Mouse (Mus musculus): ENCODE results near the gene Zfp454. TPM values are rescaled to one million over a fixed set of nuclear protein-coding genes. Genes with fewer than 3 reads are reported as not detected.

Zfp454 gene
- total and polyA plus RNA-seq, 3 experiments, result 0.11 to 4.9 (median 2.6) TPM

GRCm38 (mm10) chr11:50841023-50841735 is 46.3 kb downstream of the Zfp454 start, which contains the start of gene Zfp879:
Gene Zfp879 (minus strand): TSS chr11:50841552.
- peak; percentile 91 for DNase-seq

- no peak for DNase-seq
Observed at GRCm38 (mm10) chr11:50835727-50836126, 51.7 kb downstream of the Zfp454 start.

DNA sequence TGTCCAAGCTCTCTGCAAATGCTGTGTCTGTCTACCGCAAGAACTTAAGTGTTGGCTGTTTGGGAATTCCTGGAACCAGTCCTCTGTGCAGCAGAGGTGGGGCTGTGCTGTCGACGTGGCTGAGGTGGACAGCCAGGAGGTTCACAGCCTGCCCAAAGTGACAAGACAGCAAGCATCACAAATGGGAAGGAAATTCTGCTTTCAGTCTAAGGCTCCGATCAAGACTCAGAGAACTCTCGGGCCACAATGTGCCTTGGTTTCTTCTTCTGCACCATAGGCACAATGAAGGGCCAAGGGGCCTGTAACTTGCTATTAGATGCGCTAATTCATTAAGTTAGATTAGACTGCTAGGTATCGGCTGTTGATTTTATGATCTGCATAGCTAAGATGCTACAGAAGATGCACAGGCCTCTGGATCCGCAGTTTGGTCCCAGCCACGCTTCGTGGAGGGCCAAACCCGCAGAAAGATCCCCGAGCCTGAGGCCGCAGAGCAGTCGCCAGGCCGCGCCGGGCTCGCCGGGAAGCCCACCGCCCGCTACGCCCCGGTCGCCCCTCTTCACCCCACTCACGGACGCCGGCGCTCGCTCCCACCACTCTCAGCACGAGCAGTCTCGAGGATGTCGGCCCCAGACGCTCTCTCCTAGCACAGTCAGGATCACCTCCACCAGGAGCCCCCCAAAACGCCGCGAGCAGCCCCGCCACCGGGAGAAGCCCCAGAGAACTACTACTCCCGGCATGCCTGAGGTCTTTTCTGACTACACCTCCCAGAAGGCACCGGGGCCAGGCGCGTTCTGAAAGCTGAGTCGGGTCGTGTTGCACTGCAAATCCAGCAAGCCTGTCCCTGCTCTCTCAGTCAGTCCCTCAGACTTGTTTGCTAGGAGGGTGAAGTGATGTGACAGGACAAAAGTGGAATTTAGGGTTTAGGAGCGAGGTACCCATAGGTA is 60.2 kb downstream of the Zfp454 start, which contains the start of gene Zfp354c:
Gene Zfp354c (minus strand): TSS at position 715 of the 944 bp plus-strand sequence.
- peak; percentile 89 for DNase-seq

DNA sequence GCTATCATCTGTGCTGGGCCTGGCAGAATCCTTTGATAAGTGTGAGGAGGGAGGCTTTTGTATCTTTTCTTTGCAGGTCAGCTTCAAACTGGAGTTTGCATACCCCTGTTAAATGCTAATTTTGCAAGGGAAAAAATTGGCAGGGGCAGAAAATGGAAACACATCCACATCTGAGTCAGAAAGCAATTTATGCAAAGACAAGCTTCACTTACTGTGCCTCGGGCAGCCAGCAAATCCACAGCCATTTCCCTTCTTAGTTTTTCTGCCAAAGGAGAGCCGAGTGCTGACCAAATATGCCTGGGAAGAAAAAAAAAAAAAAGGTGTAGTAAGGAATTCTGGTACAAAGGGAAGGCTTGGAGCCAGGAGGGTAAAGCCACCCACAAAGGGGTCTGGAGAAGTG is 61.2 kb downstream of the Zfp454 start:
- DNase-seq, result no peak

Other genes starting within 250 kb of the Zfp454 start
- 1 to 10 TPM; 2.6 to 6.1 TPM for gene Zfp354c, start 59.9 kb downstream of the Zfp454 start, total RNA-seq (2021)
- 0.40 and 0.62 TPM in 2 replicates for gene Zfp354c, start 59.9 kb downstream of the Zfp454 start, polyA plus RNA-seq (2012; rRNA removed)
- under 1 TPM; 0.69 to 0.93 TPM for gene Zfp879, start 46.1 kb downstream of the Zfp454 start, total RNA-seq (2021)
- 0.03 and 0.10 TPM in 2 replicates for gene Zfp879, start 46.1 kb downstream of the Zfp454 start, polyA plus RNA-seq (2012; rRNA removed)
- not detected for gene Grm6, start 37.0 kb downstream of the Zfp454 start, total RNA-seq (2021)
- gene Grm6, start 37.0 kb downstream of the Zfp454 start, polyA plus RNA-seq (2012; rRNA removed), result not detected in 2 replicates
- gene Zfp2, start 28.5 kb upstream of the Zfp454 start, total RNA-seq (2021), result 1 to 10 TPM; 6.5 to 7.9 TPM
- gene Zfp2, start 28.5 kb upstream of the Zfp454 start, polyA plus RNA-seq (2012; rRNA removed), result 0.71 and 0.96 TPM in 2 replicates
- gene Zfp354b, start 44.0 kb upstream of the Zfp454 start, total RNA-seq (2021), result 1 to 10 TPM; 2.7 to 3.0 TPM
- gene Zfp354b, start 44.0 kb upstream of the Zfp454 start, polyA plus RNA-seq (2012; rRNA removed), result 0.06 and 0.11 TPM in 2 replicates
- not detected for gene 4933414I15Rik, start 56.1 kb upstream of the Zfp454 start, total RNA-seq (2021)
- gene 4933414I15Rik, start 56.1 kb upstream of the Zfp454 start, polyA plus RNA-seq (2012; rRNA removed), result not detected in 2 replicates
- not detected for gene Prop1, start 66.1 kb upstream of the Zfp454 start, total RNA-seq (2021)
- 0.09 and 0.20 TPM in 2 replicates for gene Prop1, start 66.1 kb upstream of the Zfp454 start, polyA plus RNA-seq (2012; rRNA removed)
- not detected for gene Olfr1378, start 78.9 kb upstream of the Zfp454 start, total RNA-seq (2021)
- not detected in 2 replicates for gene Olfr1378, start 78.9 kb upstream of the Zfp454 start, polyA plus RNA-seq (2012; rRNA removed)
- not detected for gene Olfr1377, start 94.3 kb upstream of the Zfp454 start, total RNA-seq (2021)
- gene Olfr1377, start 94.3 kb upstream of the Zfp454 start, polyA plus RNA-seq (2012; rRNA removed), result not detected in 2 replicates
- not detected for gene Olfr51, start 115.9 kb upstream of the Zfp454 start, total RNA-seq (2021)
- not detected in 2 replicates for gene Olfr51, start 115.9 kb upstream of the Zfp454 start, polyA plus RNA-seq (2012; rRNA removed)
- under 1 TPM; 0.32 to 0.55 TPM for gene Olfr54, start 126.6 kb upstream of the Zfp454 start, total RNA-seq (2021)
- 3.4 and 3.9 TPM in 2 replicates for gene Olfr54, start 126.6 kb upstream of the Zfp454 start, polyA plus RNA-seq (2012; rRNA removed)
- gene Olfr1375, start 160.5 kb upstream of the Zfp454 start, total RNA-seq (2021), result not detected
- gene Olfr1375, start 160.5 kb upstream of the Zfp454 start, polyA plus RNA-seq (2012; rRNA removed), result not detected in 2 replicates
- gene Zfp354a, start 171.6 kb upstream of the Zfp454 start, total RNA-seq (2021), result 1 to 10 TPM; 4.7 to 8.5 TPM
- gene Zfp354a, start 171.6 kb upstream of the Zfp454 start, polyA plus RNA-seq (2012; rRNA removed), result 0.47 and 0.70 TPM in 2 replicates

Measured in adrenal gland, adult 2 months (tissue).